Mouse (Mus musculus) kidney, embryonic 15.5 days (tissue): ENCODE measurements around the gene Hif3a. TPM values are rescaled to one million over a fixed set of nuclear protein-coding genes. Genes with fewer than 3 reads are reported as not detected.
A peak's percentile ranks its signal among the peaks of the same experiment; 100 is the strongest.

Experiments used
- ATAC-seq: fragments of 200-750 bp; cut with Nextera tagmentation; replicated peaks from 2 replicates; pipeline ENCODE4 v1.8.0; 2017; ENCODE audit warnings: moderate TSS enrichment; ENCODE audit not compliant: low FRiP score
- H3K27ac ChIP-seq: fragments of 300-500 bp; sonication (generic); 2 replicates; pipeline ENCODE4 v1.5.1; 2015; ENCODE audit warnings: mild to moderate bottlenecking, inconsistent platforms
- H3K27me3 ChIP-seq: fragments of 300-500 bp; sonication (generic); 2 replicates; pipeline ENCODE4 v1.6.1; 2015; ENCODE audit warnings: inconsistent platforms
- H3K36me3 ChIP-seq: fragments of 300-500 bp; sonication (generic); 2 replicates; pipeline ENCODE4 v1.6.1; 2015; ENCODE audit warnings: inconsistent platforms
- H3K4me1 ChIP-seq: fragments of 300-500 bp; sonication (generic); 2 replicates; pipeline ENCODE4 v1.6.1; 2015; ENCODE audit warnings: inconsistent platforms
- H3K4me2 ChIP-seq: fragments of 300-500 bp; sonication (generic); 2 replicates; pipeline ENCODE4 v1.6.1; 2015; ENCODE audit warnings: moderate library complexity, mild to moderate bottlenecking, inconsistent platforms
- H3K4me3 ChIP-seq: fragments of 300-500 bp; sonication (generic); replicated peaks from 2 replicates; pipeline ENCODE4 v1.5.1; 2015; ENCODE audit warnings: mild to moderate bottlenecking, inconsistent platforms
- H3K9ac ChIP-seq: fragments of 300-500 bp; sonication (generic); 2 replicates; pipeline ENCODE4 v1.6.1; 2015; ENCODE audit warnings: mild to moderate bottlenecking, inconsistent platforms
- H3K9me3 ChIP-seq: fragments of 300-500 bp; sonication (generic); replicated peaks from 2 replicates; pipeline ENCODE4 v1.6.1; 2016; ENCODE audit warnings: inconsistent platforms
- WGBS: fragments of 180-500 bp; shearing (Covaris S2); methylation state at CpG from one replicate; pipeline ENCODE4 v1.1.7; 2015; ENCODE audit warnings: mixed read lengths; 5-methylcytosine and 5-hydroxymethylcytosine counted together
- polyA plus RNA-seq: library from polyadenylated mRNA; unstranded; fragments of >200 nt; fragmentation: Nextera tagmentation; extraction: Ambion mirVana; gene quantifications from 2 replicates; pipeline ENCODE4 v1.2.1, GENCODE M21; 2015

Hif3a gene
- polyA plus RNA-seq, 1 experiment from 2014 or later, result 22.5 TPM

DNA sequence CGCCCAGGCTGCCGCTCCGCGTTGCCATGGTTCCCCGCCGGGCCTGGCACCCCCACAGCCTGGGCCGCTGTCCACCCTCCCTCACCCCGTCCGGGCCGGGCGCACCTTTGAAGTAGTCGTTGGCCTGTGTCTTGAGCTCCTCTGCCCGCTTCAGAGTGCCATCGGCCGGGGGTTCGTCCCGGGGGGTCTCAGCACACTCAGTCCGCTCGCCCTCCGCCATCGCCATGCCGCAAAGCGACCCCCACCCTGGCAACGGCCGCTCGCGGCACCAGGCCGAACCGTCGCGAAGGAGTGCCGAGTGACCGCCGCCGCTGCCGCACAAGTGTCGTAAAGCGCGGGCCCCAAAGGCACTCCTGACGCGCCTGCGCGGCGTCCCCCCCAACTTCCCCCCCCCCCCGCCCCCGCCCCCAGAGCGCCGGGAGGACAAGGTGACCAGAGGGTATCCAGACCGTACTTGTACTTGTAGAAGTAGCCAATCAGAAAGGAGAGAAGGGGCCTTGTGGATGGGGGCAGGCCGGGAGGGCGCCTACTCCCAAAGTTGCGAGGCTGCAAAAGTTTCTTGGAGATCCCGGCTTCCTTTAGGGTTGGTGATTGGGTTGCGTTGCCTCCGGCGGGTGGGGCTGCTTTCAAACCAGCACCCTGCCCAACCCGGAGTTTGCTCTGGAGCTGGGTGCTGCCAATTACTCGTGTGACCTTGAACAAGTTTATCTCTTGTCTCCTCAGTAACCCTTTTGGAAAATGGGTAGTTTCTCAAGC lies 34.5 kb downstream of the Hif3a start, which contains the start of gene Ppp5c:
Gene Ppp5c, minus strand, starts transcription at position 337 of the 756 bp plus-strand sequence.
- Histone ChIP-seq H3K4me3 (peak within 1 kb of the TSS; percentile 92), H3K27me3 (no peaks in the 10 kb centered on the region), H3K27ac (peak within 1 kb of the TSS; percentile 91), H3K36me3 (peaks cover 37% of the 10 kb centered on the region), H3K9me3 (no peaks in the 10 kb centered on the region), H3K4me1 (peaks cover 41% of the 10 kb centered on the region), H3K4me2 (peak within 1 kb of the TSS; percentile 76), H3K9ac (peak within 1 kb of the TSS; percentile 83)
- under 1% methylated on average over 57 of the region's 58 CpGs for WGBS
- ATAC-seq, result peak; percentile 89

DNA sequence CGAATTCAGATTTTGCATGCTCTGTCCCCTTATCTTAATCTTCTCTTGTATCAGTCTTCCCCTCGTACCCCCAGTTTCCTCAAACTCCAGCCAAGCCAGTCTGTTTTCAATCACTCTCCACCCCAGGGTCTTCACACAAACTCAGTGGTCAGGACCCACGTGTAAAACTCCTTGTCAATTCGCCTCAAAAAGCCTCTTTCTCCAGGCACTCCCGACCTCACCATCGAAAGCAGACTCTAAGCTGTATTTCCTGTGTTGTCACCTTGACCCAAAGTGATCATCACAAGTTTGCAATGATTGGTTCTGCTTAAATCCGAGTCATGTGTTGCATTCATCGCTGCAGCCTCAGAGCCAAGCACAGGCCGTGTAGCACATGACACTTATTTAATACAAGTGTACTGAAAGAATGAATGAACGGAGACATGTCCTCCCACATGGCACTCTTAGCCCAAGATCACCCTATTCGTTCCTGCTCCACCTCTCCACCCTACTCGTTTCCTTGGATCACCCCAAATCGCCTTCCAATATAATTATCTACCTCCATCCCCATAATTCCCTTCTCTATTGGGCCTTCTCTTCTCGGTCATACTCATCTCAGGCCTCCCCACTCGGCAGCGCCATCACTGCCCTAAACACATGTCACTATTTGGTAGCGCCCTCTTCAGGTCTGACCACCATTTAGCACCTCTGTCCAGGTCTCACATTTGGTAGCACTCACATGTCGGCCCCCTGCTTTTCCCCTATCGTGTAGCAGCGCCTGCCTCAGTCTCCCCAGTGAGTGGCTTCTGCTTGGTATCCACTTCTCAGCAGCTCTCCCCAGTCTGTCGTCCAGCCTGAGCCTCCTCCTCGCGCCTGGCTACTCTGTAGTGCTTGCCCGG lies 35.3 kb downstream of the Hif3a start:
- Histone ChIP-seq H3K9me3 (no peaks in the 10 kb centered on the region), H3K27ac (peak overlapping the region; percentile 91), H3K36me3 (peaks cover 37% of the 10 kb centered on the region), H3K4me3 (peak overlapping the region; percentile 92), H3K9ac (peak overlapping the region; percentile 83), H3K27me3 (no peaks in the 10 kb centered on the region), H3K4me1 (peaks cover 41% of the 10 kb centered on the region), H3K4me2 (peak overlapping the region; percentile 76)
- peak; percentile 66 for ATAC-seq
- 5% methylated on average over 24 of the region's 24 CpGs for whole genome bisulfite sequencing

DNA sequence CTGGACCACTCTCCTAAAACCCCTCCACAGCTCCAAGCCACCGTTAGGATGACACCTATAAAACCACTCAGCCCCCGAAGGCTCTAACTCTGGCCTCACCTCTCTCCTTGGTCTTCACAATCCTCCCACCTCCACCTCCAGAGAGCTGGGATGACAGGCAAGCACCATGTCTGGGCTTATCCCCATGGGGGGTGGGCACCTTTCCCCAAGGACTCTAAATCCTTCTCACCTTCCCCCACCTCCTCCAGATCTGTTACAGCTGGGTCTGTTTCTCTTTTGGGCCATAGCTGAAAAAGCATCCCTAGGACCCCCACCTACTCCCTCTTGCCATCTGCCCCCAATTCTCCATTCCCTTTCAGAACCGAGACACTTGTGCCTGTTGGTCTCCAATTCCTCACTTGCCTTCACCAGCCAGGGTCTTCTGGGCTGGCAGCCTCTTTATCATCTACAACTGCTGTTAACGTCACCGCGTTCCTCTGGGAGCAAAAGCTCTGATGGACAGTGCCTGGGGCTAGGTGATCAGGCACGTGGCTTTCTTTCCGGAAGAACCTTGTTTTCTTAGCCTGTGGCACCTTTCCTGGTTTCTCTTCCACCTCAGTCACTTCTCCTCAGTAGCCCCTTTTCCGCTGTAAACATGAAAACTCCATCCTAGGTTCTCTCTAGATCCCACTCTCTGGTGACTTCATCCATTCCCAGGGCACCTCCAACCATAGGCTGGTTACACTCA lies 36.2 kb downstream of the Hif3a start:
- WGBS, result 60% methylated on average over 9 of the region's 9 CpGs
- Histone ChIP-seq H3K27me3 (no peaks in the 10 kb centered on the region), H3K4me3 (peak overlapping the region; percentile 92), H3K4me1 (peaks cover 41% of the 10 kb centered on the region), H3K9ac (peak overlapping the region; percentile 83; the same call in 1 of the 2 replicates), H3K4me2 (peak overlapping the region; percentile 76), H3K9me3 (no peaks in the 10 kb centered on the region), H3K36me3 (peaks cover 37% of the 10 kb centered on the region), H3K27ac (peak overlapping the region; percentile 83)
- no peak for ATAC-seq

DNA sequence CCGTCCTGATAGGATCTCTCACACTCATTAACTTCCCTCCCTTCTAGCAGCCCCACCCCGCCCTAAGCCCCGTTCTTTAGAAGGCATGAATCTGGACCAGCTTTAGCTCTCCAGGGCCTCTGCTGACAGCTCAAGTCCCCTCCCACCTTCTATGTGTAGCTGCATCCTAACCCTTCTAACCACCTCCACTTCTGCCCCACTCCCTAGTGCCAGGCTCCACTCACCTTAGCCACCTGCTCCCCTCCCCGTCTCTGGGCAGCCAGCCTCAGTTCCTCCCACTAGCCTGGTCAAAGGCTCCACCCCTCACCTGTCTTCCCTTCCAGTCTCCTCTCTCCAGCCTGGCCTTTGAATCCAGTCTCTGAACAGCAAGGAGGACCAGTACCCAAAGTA lies 36.7 kb downstream of the Hif3a start:
- peak overlapping the region; percentile 76 for H3K4me2 ChIP-seq
- 52% methylated on average over 4 of the region's 4 CpGs for WGBS
- peaks cover 39% of the 10 kb centered on the region for H3K36me3 ChIP-seq
- no peak for ATAC-seq
- peak overlapping the region; percentile 92; the same call in 1 of the 2 replicates for H3K4me3 ChIP-seq
- no peaks in the 10 kb centered on the region for H3K9me3 ChIP-seq
- H3K27me3 ChIP-seq, result no peaks in the 10 kb centered on the region
- peak overlapping the region; percentile 83 for H3K27ac ChIP-seq
- peaks cover 41% of the 10 kb centered on the region for H3K4me1 ChIP-seq
- H3K9ac ChIP-seq, result 0 out of 2 replicates have a peak overlapping the region, but pooled peaks have one; percentile 83

DNA sequence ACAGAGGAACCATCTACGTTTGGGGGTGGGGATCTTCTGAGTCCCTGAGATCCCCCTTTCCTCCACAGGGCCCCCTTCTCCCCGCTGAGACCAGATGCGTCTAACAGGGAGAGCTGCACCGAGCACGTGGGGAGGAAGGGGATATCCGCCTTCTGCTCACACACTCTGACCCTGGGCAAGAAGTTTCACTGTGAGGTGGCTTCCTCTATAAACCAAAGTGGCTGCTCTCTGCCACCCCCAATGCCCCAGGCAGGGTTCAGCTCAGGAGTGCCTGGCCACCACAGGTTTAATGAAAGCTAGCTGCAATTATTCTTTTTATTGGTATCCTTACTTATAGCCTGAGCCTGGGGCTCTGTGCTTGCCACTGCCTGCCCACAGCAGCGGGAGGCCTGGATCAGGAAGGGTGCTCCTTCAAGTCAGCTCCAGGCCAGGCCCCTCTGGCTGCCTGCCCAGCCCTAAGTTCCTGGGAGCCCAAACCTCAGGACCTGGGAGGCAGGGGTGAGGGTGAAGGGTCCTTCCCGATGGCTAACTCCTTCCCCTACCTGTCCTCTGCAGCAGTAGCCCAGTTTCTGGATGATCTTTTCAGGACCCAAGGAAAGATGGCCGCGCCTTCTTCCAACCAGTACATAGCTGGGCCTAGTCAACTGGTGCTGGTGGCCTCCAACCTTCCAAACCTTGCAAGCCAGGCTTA lies 37.3 kb downstream of the Hif3a start:
- peak overlapping the region; percentile 83 for H3K27ac ChIP-seq
- ATAC-seq, result no peak
- peak overlapping the region; percentile 23; the same call in 1 of the 2 replicates for H3K9ac ChIP-seq

DNA sequence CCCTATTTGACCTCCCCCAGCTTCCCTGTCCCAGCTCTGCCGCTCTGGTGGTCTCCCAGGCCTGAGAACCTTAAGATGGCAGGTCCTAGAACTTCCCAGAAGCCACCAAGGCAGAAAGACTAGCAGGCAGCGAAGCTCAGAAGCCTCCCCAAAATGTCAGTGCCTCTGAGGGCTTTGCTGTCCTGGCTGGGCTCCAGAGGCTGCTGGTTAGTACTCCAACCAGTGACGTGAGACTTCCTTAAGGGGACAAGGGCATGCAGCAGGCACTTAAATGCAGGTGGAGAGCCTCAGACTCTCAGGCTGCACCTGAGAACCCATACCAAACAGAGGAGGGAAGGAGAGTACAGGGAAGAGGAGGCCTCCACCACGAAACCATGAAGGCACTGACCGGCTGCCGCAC lies 38.1 kb downstream of the Hif3a start:
- Histone ChIP-seq H3K27me3 (no peaks in the 10 kb centered on the region), H3K36me3 (peaks cover 53% of the 10 kb centered on the region), H3K27ac (peak overlapping the region; percentile 83), H3K4me3 (no peak overlapping the region), H3K4me1 (peaks cover 41% of the 10 kb centered on the region), H3K4me2 (peak overlapping the region; percentile 76), H3K9ac (no peak overlapping the region; the same call in 1 of the 2 replicates), H3K9me3 (no peaks in the 10 kb centered on the region)
- WGBS, result 80% methylated on average over 6 of the region's 6 CpGs
- ATAC-seq, result no peak

More for the DNA sequence above, 37.3 kb downstream of the Hif3a start:
- no peaks in the 10 kb centered on the region for H3K27me3 ChIP-seq
- H3K4me1 ChIP-seq, result peaks cover 41% of the 10 kb centered on the region
- H3K9me3 ChIP-seq, result no peaks in the 10 kb centered on the region
- peak overlapping the region; percentile 76 for H3K4me2 ChIP-seq
- peaks cover 44% of the 10 kb centered on the region for H3K36me3 ChIP-seq
- WGBS, result 64% methylated on average over 10 of the region's 10 CpGs
- no peak overlapping the region for H3K4me3 ChIP-seq

DNA sequence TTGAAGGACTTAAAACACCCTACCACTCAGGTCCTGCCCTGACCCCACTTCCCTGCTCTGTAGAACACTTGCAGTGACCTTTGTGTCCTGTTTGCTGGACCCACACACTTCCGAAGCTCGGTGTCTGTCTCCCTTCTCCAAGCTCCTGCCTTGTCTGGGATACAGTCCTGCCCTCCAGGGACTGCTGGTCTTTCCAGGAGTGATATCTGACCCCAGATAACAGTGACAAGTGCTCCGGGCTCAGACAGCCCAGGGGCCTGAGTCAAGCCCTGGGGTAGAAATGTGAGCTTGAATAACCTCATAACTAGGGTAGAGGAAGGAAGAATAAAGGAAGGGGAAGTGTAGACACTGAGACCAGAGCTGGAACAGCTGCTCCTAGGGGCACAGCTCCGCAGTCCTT lies 38.5 kb downstream of the Hif3a start:
- Histone ChIP-seq H3K36me3 (peaks cover 57% of the 10 kb centered on the region), H3K9me3 (no peaks in the 10 kb centered on the region), H3K4me1 (peaks cover 41% of the 10 kb centered on the region), H3K27me3 (no peaks in the 10 kb centered on the region), H3K27ac (peak overlapping the region; percentile 83), H3K9ac (no peak overlapping the region; the same call in 1 of the 2 replicates), H3K4me3 (no peak overlapping the region), H3K4me2 (peak overlapping the region; percentile 76; the same call in 1 of the 2 replicates)
- ATAC-seq, result no peak
- 61% methylated on average over 4 of the region's 4 CpGs for WGBS

- WGBS, result 97% methylated on average over 15 of the region's 15 CpGs
- H3K36me3 ChIP-seq, result peaks cover 68% of the 10 kb centered on the region
- H3K27me3 ChIP-seq, result no peaks in the 10 kb centered on the region
- H3K4me2 ChIP-seq, result no peak overlapping the region
- ATAC-seq, result no peak
- no peaks in the 10 kb centered on the region for H3K9me3 ChIP-seq
- H3K4me1 ChIP-seq, result peaks cover 39% of the 10 kb centered on the region
- H3K27ac ChIP-seq, result no peak overlapping the region
- H3K4me3 ChIP-seq, result no peak overlapping the region
- no peak overlapping the region for H3K9ac ChIP-seq
Observed at GRCm38 (mm10) chr7:17022176-17022575, 40.1 kb downstream of the Hif3a start.

GRCm38 (mm10) chr7:17019426-17020166 lies 42.6 kb downstream of the Hif3a start:
- H3K9me3 ChIP-seq, result no peaks in the 10 kb centered on the region
- H3K9ac ChIP-seq, result no peak overlapping the region
- no peak overlapping the region for H3K4me2 ChIP-seq
- no peaks in the 10 kb centered on the region for H3K27me3 ChIP-seq
- H3K4me3 ChIP-seq, result no peak overlapping the region
- 91% methylated on average over 7 of the region's 7 CpGs for WGBS
- H3K27ac ChIP-seq, result no peak overlapping the region
- ATAC-seq, result no peak
- peaks cover 93% of the 10 kb centered on the region for H3K36me3 ChIP-seq
- H3K4me1 ChIP-seq, result peaks cover 14% of the 10 kb centered on the region

DNA sequence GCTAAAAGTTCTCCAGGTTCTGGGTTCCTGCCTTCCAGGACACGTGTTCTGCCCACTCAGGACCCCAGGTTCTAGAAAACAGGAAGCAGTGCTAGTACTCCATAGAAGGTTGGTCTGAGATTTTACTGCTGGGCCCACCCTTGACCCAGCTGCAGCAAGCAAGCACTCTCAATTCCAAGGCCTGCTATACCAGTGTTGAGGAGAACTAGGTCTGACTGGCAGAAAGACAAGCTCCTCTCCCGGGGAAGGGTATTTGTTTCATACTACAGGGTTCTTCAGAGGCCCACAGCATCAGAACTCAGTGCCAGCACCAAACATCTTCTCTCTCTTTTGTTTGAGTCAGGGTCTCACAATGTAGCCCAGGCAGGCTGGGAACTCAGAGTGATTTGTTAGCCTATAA lies 44.3 kb downstream of the Hif3a start:
- no peak overlapping the region for H3K4me3 ChIP-seq
- ATAC-seq, result no peak
- WGBS, result 90% methylated on average over 2 of the region's 2 CpGs

More for the DNA sequence above, 44.3 kb downstream of the Hif3a start:
- H3K27ac ChIP-seq, result no peak overlapping the region
- no peak overlapping the region for H3K9ac ChIP-seq
- no peaks in the 10 kb centered on the region for H3K9me3 ChIP-seq
- no peaks in the 10 kb centered on the region for H3K27me3 ChIP-seq
- no peaks in the 10 kb centered on the region; the same call in 1 of the 2 replicates for H3K4me1 ChIP-seq
- H3K36me3 ChIP-seq, result peaks cover 96% of the 10 kb centered on the region
- no peak overlapping the region for H3K4me2 ChIP-seq
